Mouse (Mus musculus): Measurements from ENCODE around the gene Chmp2b. TPM values are rescaled to one million over a fixed set of nuclear protein-coding genes. Genes with fewer than 3 reads are reported as not detected.

Chmp2b gene
- polyA plus RNA-seq (2016; fragmentation: Nextera tagmentation; extraction: Ambion mirVana), result 40.4 and 43.6 TPM in 2 replicates

DNA sequence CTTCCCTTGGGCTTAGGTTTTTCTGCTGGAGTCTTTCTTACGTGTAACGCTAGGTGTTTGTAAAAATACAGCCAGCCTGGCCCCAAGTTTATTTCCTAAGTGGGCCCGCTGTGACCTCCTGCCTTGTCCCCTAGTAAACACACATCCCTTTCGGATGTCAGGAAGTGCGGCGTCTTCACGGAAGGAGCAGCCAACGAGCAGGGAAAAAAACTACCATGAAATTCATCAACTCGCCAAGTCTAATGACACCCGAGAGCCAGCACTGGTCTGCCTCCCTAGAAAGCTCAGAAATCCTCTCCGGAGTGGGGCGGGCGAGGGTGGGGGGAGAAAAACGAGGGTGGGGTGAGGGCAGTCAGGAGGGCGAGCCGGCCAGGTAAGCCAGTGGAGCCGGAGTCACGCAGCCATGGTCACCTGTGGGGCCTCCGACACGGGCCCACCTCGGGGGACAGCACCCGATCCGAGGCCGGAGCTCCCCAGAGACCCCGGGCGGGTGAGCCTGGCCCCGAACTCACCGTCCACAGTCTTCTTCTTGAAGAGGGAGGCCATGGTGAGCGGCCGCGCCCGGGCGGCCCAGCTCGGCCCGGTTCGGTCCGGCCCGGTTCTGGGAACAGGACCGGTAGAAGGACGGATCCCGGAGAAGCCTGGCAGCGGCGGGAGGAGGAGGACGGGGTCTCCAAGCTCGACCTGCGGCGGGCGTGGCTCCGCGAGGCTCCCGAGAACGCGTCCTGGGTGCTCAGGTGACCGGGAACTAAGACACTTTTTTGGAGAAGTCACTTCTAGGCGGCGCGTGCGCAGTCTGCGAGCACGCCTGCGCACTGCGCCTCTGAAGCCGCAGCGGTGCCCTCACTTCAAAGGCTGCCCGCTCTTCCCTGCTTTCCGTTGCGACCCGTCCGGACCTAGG lies at the start of gene Chmp2b:
Gene Chmp2b, minus strand, starts transcription at position 764 of the 901 bp plus-strand sequence.
- Histone ChIP-seq H3K27me3 (no peaks in the 10 kb centered on the region), H3K27ac (no peak within 1 kb of the TSS), H3K4me1 (peaks cover 8% of the 10 kb centered on the region), H3K4me2 (peak within 1 kb of the TSS; percentile 89), H3K4me3 (replicated peaks) (peak within 1 kb of the TSS; percentile 94), H3K9me3 (no peaks in the 10 kb centered on the region), H3K36me3 (replicated peaks) (no peaks in the 10 kb centered on the region), H3K9ac (peak within 1 kb of the TSS; percentile 80)
- peak; percentile 94 for ATAC-seq (ENCODE audit: low FRiP score)
- under 1% methylated on average over 69 of the region's 69 CpGs for WGBS

DNA sequence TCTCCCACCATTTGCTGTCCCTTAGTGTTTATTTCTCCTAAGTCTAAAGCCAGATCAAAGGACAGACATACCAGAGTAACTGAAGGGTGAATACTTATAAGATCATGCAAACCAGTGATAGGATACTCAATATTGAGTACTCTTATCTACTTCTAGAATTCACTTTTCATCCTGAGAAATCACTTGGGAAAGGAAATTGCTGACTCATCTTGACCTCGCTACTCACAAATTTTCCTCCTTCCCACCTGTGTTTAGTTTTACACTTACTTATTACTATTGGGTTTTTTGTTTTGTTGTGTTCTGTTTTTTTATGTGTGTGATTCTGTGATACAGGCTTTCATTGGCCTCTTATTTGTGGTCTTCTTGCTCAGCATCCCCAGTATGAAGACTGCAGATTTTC lies 49.2 kb upstream of the Chmp2b start:
- Histone ChIP-seq H3K4me2 (no peak overlapping the region), H3K4me1 (no peaks in the 10 kb centered on the region), H3K27ac (no peak overlapping the region), H3K9ac (no peak overlapping the region), H3K36me3 (replicated peaks) (no peaks in the 10 kb centered on the region), H3K9me3 (no peaks in the 10 kb centered on the region), H3K27me3 (no peaks in the 10 kb centered on the region), H3K4me3 (replicated peaks) (no peak overlapping the region)
- ATAC-seq (ENCODE audit: low FRiP score), result no peak
- WGBS, result 91% methylated on average over 1 of the region's 1 CpGs

DNA sequence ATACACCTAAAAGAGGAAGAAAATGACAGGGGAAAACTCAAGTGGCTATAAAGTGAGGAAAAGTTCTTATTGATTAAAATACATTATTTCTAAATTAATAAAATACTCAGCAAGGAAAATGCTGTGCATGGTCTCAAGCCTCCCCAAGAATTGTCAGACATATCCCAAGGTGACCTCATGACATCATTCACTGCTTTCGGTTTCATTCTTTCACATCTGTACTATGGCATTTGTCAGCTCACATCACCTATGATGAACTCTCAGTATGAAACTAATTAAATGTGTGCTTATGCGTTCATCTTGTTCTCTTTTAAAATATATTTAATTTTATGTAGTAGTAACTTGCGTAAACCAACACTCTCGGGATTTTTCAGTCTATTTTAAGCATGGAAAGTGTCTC lies 38.3 kb upstream of the Chmp2b start:
- WGBS, result 91% methylated on average over 4 of the region's 4 CpGs
- Histone ChIP-seq H3K4me3 (replicated peaks) (no peak overlapping the region), H3K9ac (no peak overlapping the region), H3K27me3 (no peaks in the 10 kb centered on the region), H3K36me3 (replicated peaks) (no peaks in the 10 kb centered on the region), H3K4me1 (no peaks in the 10 kb centered on the region), H3K4me2 (no peak overlapping the region), H3K27ac (no peak overlapping the region), H3K9me3 (no peaks in the 10 kb centered on the region)
- ATAC-seq (ENCODE audit: low FRiP score), result no peak

DNA sequence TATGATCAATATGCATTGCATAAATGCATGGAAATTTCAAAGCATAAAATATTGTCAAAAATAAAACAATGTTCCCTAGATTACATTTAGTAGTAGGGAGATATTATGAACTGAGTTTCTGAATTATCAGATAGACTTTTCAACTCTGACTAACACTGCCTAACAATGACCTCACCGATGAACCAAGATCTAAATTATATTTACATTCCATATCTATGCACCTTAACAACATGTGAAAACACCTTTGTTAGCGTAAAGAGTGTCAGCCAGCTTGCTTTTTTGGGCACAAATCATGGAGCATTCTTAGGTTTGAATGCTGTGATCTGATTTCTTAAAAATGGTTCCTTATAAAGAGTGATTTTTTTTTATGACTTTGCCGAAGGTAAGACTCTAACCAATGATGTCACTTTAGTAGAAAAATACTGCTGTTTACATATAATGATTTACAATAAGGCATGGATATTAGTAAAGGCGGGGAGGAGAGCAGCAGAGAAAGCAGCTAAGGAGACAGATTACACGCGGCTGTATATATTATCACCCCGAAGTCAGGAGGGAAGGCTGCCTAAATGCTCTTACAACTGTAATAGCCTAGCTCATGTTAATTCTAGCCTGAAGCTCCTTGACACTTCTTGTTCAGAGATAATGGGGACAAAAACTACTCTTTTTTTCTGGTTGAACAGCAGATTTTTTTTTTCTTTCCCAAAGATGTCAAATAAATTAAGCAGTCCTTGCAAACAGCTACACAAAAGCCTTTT lies 23.8 kb upstream of the Chmp2b start:
- no peak overlapping the region for H3K4me2 ChIP-seq
- no peaks in the 10 kb centered on the region for H3K4me1 ChIP-seq
- H3K4me3 ChIP-seq (replicated peaks), result no peak overlapping the region
- H3K9ac ChIP-seq, result no peak overlapping the region
- no peaks in the 10 kb centered on the region for H3K27me3 ChIP-seq
- H3K36me3 ChIP-seq (replicated peaks), result no peaks in the 10 kb centered on the region
- H3K9me3 ChIP-seq, result no peaks in the 10 kb centered on the region
- WGBS, result 71% methylated on average over 7 of the region's 7 CpGs
- no peak overlapping the region for H3K27ac ChIP-seq
- ATAC-seq (ENCODE audit: low FRiP score), result no peak

DNA sequence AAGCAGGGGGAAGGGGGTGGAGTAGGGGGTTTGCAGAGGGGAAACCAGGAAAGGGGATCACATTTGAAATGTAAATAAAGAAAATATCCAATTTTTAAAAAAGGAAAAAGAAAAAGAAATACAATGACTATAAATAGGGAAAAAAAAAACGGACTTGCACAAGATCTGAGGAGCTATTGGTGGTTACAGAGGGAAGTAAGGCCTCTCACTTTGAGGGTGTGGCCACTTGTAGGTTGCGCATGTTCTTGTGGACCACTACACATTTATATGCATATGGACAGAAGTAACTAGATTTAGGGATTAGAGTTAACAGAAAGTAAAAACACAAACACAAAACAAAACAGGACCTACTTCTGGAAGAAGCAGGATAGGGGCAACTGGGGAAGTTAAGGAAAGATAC lies 23.2 kb upstream of the Chmp2b start:
- H3K4me3 ChIP-seq (replicated peaks), result no peak overlapping the region
- no peak overlapping the region for H3K27ac ChIP-seq
- H3K9me3 ChIP-seq, result no peaks in the 10 kb centered on the region
- H3K4me1 ChIP-seq, result no peaks in the 10 kb centered on the region
- H3K4me2 ChIP-seq, result no peak overlapping the region
- no peak overlapping the region for H3K9ac ChIP-seq
- 88% methylated on average over 2 of the region's 2 CpGs for WGBS
- no peaks in the 10 kb centered on the region for H3K27me3 ChIP-seq
- no peak for ATAC-seq (ENCODE audit: low FRiP score)
- no peaks in the 10 kb centered on the region for H3K36me3 ChIP-seq (replicated peaks)

DNA sequence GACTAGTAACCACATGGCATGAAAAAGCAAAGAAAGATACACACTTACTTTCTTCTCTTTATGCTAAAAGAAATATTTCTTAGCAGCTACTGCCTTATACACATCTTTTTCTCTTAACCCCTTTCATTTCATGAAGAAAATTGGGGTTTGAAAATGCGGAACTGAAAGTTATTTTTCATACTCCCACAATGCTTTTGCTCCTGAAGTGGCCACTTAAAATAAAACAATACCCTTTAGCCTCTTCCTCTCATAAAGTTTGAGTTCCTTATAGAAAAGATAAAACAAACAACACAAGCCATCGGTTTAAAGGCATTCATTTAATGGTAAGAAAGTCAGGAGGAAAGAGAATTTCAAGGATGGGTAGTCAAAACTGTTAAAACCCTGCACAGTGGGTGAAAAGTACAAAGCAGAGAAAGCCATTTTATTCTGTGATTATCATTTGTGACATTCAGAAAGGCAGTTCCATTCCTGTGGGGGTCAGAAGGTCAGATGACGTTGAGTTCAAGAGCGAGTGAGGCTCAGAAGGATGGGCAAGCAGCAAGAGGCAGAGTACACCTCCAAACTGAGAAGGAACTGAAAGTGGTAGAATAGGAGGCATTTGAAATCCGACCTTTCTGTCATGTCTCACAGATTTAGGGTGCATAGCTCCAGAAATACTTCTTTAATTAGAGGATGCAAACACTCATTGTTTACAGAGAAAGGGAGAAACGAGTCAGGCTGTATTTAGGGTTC lies 14.9 kb upstream of the Chmp2b start:
- no peaks in the 10 kb centered on the region for H3K9me3 ChIP-seq
- no peaks in the 10 kb centered on the region for H3K36me3 ChIP-seq (replicated peaks)
- no peak overlapping the region for H3K27ac ChIP-seq
- no peak for ATAC-seq (ENCODE audit: low FRiP score)
- no peak overlapping the region for H3K9ac ChIP-seq
- no peak overlapping the region for H3K4me3 ChIP-seq (replicated peaks)
- H3K4me2 ChIP-seq, result no peak overlapping the region
- H3K4me1 ChIP-seq, result no peaks in the 10 kb centered on the region
- WGBS, result 58% methylated on average over 6 of the region's 6 CpGs
- H3K27me3 ChIP-seq, result no peaks in the 10 kb centered on the region

DNA sequence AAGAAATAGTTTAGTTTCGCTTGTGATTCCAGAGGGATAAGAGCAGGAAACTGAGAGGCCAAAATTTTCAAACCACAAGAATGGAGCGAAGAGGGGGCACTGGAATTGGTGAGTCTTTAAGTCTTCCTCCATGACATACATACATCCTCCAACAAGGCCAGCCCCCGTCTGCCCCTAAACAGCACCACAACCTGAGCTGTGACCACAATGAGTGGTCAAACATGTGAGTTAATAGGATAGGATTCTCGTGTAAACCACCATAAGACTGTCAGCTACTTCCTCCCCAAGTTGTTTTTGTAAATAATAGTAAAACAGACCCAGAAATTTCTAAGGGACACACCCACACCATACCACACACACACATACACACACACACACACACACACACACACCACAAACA lies 6.3 kb upstream of the Chmp2b start:
- Histone ChIP-seq H3K36me3 (replicated peaks) (no peaks in the 10 kb centered on the region), H3K27me3 (no peaks in the 10 kb centered on the region), H3K9ac (no peak overlapping the region), H3K9me3 (no peaks in the 10 kb centered on the region), H3K4me2 (no peak overlapping the region), H3K4me3 (replicated peaks) (no peak overlapping the region), H3K27ac (no peak overlapping the region), H3K4me1 (no peaks in the 10 kb centered on the region)
- WGBS, result 84% methylated on average over 4 of the region's 4 CpGs
- no peak for ATAC-seq (ENCODE audit: low FRiP score)

DNA sequence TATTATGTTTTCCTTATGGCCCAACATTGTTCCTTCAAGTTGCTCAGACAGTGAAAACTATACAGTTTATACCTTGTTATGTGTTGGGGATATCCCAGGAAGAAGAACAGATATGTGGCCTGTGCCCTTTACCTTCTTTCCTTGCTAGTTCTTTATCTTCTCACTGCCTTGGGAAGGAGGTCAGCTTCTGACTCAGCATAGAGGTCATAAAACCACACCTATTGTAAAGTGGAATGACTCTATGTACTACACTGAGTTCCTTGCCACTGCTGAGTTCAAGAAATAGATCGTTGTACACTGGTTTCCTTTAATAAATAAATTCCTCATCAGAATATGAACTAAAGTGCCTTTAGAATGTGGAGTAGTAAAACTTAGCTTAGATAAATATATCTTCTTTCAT lies 2.4 kb upstream of the Chmp2b start:
- ATAC-seq (ENCODE audit: low FRiP score), result no peak
- Histone ChIP-seq H3K36me3 (replicated peaks) (no peaks in the 10 kb centered on the region), H3K9ac (no peak overlapping the region), H3K4me3 (replicated peaks) (no peak overlapping the region), H3K27ac (no peak overlapping the region), H3K9me3 (no peaks in the 10 kb centered on the region), H3K4me2 (no peak overlapping the region), H3K27me3 (no peaks in the 10 kb centered on the region), H3K4me1 (peaks cover 8% of the 10 kb centered on the region)
- whole genome bisulfite sequencing, result 95% methylated on average over 1 of the region's 1 CpGs

DNA sequence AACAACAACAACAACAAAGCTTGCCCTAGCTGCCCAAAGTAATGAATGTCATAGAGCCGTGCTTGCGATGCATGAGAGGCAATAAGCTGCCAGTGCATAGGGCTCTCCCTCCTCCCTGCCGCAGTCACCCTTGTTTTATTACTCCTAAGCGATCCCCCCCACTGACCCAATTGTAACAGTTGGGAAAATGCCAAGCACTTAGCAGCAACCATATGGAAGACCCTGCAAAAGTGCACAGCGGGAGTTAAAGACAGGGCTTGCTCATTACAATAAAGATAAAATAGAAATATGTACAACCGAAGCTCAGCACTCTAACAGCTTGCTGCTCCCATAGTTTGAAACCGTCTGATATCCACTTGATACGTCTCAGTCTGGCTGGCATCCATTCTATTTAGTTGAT lies 1.8 kb upstream of the Chmp2b start:
- no peak for ATAC-seq (ENCODE audit: low FRiP score)
- Histone ChIP-seq H3K27me3 (no peaks in the 10 kb centered on the region), H3K4me1 (peaks cover 8% of the 10 kb centered on the region), H3K4me2 (no peak overlapping the region), H3K36me3 (replicated peaks) (no peaks in the 10 kb centered on the region), H3K9ac (no peak overlapping the region), H3K4me3 (replicated peaks) (no peak overlapping the region), H3K9me3 (no peaks in the 10 kb centered on the region), H3K27ac (no peak overlapping the region)
- 79% methylated on average over 8 of the region's 8 CpGs for WGBS

DNA sequence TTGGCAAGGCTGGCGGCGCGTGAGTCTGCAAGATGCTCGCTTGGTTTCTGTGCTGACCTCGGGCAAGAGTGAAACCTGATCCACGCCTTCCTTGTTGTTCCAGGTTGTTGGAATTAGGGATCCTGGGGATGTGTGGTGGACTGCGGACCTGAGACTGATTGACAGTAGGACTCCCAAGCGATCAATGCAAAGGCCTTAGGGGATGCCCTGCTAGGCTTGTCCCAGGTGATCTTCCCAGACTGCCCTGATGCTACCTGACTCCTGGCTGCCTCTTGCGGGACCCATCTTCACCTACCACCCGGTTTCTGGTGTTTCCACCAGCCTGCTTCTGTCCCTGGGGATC lies 309 bp upstream of the Chmp2b start:
- Histone ChIP-seq H3K9ac (peak overlapping the region; percentile 80), H3K4me3 (replicated peaks) (peak overlapping the region; percentile 94), H3K27me3 (no peaks in the 10 kb centered on the region), H3K36me3 (replicated peaks) (no peaks in the 10 kb centered on the region), H3K9me3 (no peaks in the 10 kb centered on the region), H3K4me1 (peaks cover 8% of the 10 kb centered on the region), H3K4me2 (peak overlapping the region; percentile 89), H3K27ac (no peak overlapping the region)
- 0% methylated on average over 10 of the region's 10 CpGs for WGBS
- peak; percentile 71 for ATAC-seq (ENCODE audit: low FRiP score)

DNA sequence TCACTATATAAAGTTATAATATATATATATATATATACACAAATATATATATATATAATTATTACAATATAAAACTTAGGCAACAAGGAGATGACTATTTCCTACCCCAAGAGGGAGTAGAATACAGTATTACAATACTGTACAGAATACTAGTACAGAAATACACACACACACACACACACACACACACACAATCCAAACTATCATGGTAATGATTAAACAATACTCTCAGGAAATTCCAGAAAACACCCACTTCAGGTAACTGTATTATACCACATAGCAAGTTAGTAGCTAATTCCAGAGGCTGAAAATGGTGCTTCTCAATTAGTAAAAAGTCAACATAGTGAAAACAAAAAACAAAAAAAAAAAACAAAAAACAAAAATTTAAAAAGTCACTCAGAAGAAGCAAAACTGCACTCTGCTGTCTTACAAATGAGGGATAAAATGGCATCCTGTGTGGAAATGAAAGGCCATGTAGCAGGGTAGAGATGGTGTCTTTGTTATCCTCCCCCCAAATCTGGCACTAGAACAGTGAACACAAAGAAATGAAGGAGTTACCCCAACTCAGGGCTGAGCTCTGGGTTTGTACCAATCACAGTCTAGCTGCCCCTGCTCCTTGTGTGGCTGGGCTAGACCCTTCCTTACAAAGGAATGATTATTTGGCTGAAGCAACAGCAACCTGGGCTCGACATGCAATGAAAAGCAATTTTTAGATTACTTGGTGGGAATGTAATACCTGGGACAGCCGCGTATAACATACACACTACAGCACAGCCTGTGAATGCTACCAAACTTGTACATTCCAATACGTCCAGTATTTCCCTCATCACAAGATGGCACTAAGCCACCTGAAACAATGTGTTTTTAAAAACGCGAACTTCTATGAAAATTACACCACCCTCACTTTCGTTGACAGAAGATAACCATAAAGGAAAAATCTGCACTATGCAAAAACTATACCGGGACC lies 1.2 kb downstream of the Chmp2b start:
- H3K27ac ChIP-seq, result no peak overlapping the region
- H3K27me3 ChIP-seq, result no peaks in the 10 kb centered on the region
- H3K4me1 ChIP-seq, result peaks cover 8% of the 10 kb centered on the region
- no peaks in the 10 kb centered on the region for H3K36me3 ChIP-seq (replicated peaks)
- H3K4me3 ChIP-seq (replicated peaks), result peak overlapping the region; percentile 94
- H3K9ac ChIP-seq, result peak overlapping the region; percentile 80
- 12% methylated on average over 8 of the region's 8 CpGs for WGBS
- H3K9me3 ChIP-seq, result no peaks in the 10 kb centered on the region
- ATAC-seq (ENCODE audit: low FRiP score), result no peak
- H3K4me2 ChIP-seq, result peak overlapping the region; percentile 89
